Mouse (Mus musculus): ENCODE measurements around the gene Cptp. TPM values are rescaled to one million over a fixed set of nuclear protein-coding genes. Genes with fewer than 3 reads are reported as not detected.

Cptp gene
- 8.5 and 16.8 TPM in 2 replicates for polyA plus RNA-seq (2012; rRNA removed)

DNA sequence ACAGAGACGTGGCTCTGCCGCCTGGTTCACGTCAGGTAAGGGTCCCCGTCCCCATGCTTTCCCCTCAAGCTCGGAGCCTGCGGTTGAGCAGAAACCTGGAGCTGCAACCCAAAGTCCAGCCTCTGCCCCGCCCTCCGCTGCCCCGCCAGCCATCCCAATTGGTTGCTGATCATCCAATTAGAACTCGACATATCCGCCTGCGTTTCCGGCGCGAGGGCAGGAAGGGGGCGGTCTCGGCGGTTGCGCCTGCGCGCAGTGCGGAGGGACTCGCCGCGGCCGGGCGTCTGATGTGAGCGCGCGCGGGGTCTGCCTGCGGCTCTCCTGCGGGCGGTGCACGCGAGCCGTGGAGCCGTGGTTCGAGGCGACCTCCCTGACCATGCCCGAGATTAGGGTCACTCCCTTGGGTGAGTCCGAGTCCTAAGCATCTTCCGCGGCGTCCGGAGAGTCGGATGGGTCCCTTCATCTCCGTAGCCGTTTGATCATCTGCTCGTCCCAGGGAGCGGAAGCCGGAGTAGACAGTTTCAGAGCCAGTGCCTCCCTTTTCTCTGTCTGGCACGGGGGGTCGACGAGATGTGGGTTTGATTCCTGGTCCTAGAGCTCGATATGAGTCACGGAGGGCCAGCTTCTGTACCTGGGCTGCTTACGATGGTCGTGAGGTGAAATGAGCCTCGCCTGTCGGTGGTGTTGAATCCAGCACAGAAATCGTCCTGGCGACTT is at the start of gene Cptp, which contains the start of gene Ints11:
Gene Cptp (minus strand): TSS at position 124 of the 717 bp plus-strand sequence.
Gene Ints11 (plus strand): TSS at position 230 of the 717 bp plus-strand sequence.

DNA sequence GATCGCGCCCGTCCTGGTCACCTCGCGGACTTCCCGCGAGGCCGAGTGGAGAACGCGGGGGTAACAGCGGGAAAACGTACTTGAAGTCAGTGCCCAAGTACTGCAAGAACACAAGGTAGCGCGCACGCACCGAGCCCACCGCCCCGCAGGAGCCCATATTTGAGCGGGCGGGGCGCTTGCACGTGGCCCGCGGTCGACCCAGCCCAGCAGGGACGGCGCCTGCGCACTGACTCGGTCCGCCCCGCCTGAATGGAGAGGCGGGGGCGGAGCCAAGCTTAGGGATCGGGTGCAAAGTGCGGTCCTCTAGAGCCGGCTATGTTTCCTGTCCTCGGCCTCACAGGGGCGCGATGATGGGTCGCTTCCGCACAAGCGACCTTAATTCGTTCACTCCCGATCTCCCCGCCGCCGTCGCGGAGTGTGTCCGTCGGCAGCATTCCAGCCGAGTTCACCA is 22.3 kb upstream of the Cptp start, which contains the start of the genes Pusl1 and Acap3:
Gene Pusl1 (minus strand): TSS at position 231 of the 451 bp plus-strand sequence.
Gene Acap3 (plus strand): TSS at position 272 of the 451 bp plus-strand sequence.

DNA sequence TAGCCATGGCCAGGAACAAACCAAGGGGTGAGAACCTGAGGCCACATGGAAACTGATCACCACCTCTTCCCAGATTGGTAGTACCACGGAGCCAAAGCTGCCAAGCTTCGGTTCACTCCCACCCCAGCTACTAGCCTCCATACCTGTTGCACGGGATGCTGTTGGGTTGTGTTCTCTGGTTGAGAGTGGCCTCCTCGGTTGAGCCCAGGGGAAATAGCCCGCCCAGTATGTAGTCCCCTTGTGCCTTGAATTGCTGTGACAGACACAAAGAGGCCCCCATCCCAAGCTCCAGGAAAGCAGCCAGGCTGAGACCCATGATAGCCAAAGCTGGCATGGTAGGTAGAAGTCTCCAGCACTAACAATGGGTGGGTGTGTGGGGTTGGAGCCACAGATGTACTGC is 6.2 kb downstream of the Cptp start, which contains the start of gene Tas1r3:
Gene Tas1r3 (minus strand): TSS at position 362 of the 400 bp plus-strand sequence.

DNA sequence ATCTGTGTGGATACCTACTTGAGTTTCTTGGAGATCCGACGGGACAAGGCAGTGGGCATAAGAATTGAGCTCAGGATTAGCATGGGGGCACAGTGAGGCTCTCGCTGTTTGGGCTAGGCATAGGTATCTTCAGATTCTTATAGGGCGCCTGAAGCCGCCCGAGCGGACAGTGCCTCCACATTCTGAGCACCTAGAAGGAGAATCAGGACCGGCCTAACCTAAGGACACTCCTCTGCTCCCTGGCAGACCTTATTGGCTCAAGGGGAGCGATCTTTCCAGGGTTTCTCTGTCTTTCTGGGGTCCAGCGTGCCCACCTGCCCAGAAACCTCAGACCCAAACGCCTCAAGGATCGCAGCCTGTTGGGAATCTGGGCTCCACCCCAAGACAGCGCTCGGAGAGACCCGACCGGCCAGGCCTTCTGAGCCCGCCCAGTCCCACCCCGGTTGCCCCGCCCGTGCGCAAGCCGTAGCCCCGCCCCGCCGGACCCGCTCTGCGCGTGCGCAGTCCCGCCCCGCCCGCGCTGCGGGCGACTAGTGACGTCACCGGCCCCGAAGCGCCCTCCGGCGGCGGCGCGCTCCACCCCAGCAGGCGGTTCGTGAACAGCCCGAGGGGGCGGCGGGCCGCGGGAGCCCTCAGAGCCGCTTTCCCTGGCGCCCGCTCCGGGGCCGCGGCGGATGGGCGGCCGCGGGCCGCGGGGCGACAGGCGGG is 22.2 kb downstream of the Cptp start, which contains the start of gene Dvl1:
Gene Dvl1 (plus strand): TSS at position 532 of the 708 bp plus-strand sequence.

DNA sequence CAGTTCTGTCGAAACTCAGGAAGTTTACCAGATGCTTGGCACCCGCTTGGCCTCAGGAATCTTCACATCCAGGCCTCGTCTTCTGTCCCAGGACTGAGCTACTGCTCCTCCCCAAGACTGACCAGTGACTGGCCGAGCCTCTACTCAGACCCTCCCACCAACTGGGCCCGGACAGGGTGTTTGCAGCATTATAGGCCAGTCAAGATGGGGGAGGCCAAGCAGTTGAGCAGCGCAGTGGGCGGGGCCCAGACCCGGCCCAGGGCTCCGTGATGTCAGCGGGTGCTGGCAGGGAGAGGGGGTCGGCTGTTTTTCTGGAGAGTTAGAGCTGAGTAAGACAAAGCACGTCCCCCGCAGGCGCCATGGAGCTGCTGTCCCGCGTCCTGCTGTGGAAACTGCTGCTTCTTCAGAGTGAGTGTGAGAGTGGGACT is 29.7 kb downstream of the Cptp start, which contains the start of gene Mxra8:
Gene Mxra8 (plus strand): TSS at position 198 of the 428 bp plus-strand sequence.

DNA sequence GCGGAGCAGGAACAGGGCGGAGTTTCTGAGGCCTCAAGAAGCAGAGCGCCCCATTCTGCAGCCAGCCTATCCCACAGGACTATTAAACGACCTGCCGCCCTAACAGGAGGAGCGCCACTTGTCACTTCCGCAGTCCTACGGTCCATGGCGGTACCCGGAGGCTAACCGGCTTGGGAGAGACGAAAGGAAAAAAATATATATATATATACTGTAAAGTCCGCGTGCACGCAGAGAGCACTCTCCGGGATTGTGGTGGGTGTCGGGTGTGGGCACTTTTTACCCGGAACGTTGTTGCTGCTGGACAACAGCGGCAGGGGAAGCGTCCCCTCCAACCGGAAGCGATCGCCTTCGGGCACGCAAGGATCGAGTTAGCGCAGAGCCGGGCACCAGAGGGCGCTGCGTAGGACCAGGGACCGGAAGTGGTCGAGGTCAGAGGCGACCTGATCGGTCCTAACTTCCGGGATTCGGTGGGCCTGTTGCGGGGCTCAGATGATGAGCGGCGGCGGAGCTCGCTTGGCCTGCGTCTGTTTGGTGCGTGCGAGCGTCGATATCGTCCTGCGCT is 38.0 kb downstream of the Cptp start, which contains the start of gene Aurkaip1:
Gene Aurkaip1 (plus strand): TSS at position 68 of the 562 bp plus-strand sequence.

Other genes starting within 250 kb of the Cptp start
- gene Cdk11b, start 244.6 kb downstream of the Cptp start, polyA plus RNA-seq (2012; rRNA removed): 71.0 and 114 TPM in 2 replicates
- gene Gm10563, start 224.0 kb downstream of the Cptp start, polyA plus RNA-seq (2012; rRNA removed): not detected in 2 replicates
- 7.0 and 14.2 TPM in 2 replicates for gene Mmp23, start 216.1 kb downstream of the Cptp start, polyA plus RNA-seq (2012; rRNA removed)
- 42.1 and 53.8 TPM in 2 replicates for gene Mib2, start 200.2 kb downstream of the Cptp start, polyA plus RNA-seq (2012; rRNA removed)
- 8.0 and 11.4 TPM in 2 replicates for gene Fndc10, start 175.1 kb downstream of the Cptp start, polyA plus RNA-seq (2012; rRNA removed)
- gene Ssu72, start 164.6 kb downstream of the Cptp start, polyA plus RNA-seq (2012; rRNA removed): 96.3 and 117 TPM in 2 replicates
- gene Tmem240, start 134.6 kb downstream of the Cptp start, polyA plus RNA-seq (2012; rRNA removed): 3.4 and 3.6 TPM in 2 replicates
- 89.8 and 102 TPM in 2 replicates for gene Atad3a, start 108.3 kb downstream of the Cptp start, polyA plus RNA-seq (2012; rRNA removed)
- gene Vwa1, start 94.7 kb downstream of the Cptp start, polyA plus RNA-seq (2012; rRNA removed): 6.9 and 7.5 TPM in 2 replicates
- gene Tmem88b, start 83.6 kb downstream of the Cptp start, polyA plus RNA-seq (2012; rRNA removed): 0.50 and 0.83 TPM in 2 replicates
- not detected in 2 replicates for gene Ankrd65, start 79.0 kb downstream of the Cptp start, polyA plus RNA-seq (2012; rRNA removed)
- gene Mrpl20, start 66.6 kb downstream of the Cptp start, polyA plus RNA-seq (2012; rRNA removed): 69.9 and 120 TPM in 2 replicates
- gene Ccnl2, start 57.0 kb downstream of the Cptp start, polyA plus RNA-seq (2012; rRNA removed): 225 and 230 TPM in 2 replicates
- gene Aurkaip1, start 38.2 kb downstream of the Cptp start, polyA plus RNA-seq (2012; rRNA removed): 126 and 135 TPM in 2 replicates
- gene Mxra8, start 29.8 kb downstream of the Cptp start, polyA plus RNA-seq (2012; rRNA removed): 53.6 and 63.9 TPM in 2 replicates
- gene Dvl1, start 22.0 kb downstream of the Cptp start, polyA plus RNA-seq (2012; rRNA removed): 61.8 and 67.7 TPM in 2 replicates
- gene Tas1r3, start 6.1 kb downstream of the Cptp start, polyA plus RNA-seq (2012; rRNA removed): 0.34 and 0.48 TPM in 2 replicates
- gene Ints11, start 106 bp upstream of the Cptp start, polyA plus RNA-seq (2012; rRNA removed): 60.0 and 67.2 TPM in 2 replicates
- 58.7 and 62.5 TPM in 2 replicates for gene Pusl1, start 22.3 kb upstream of the Cptp start, polyA plus RNA-seq (2012; rRNA removed)
- gene Acap3, start 22.4 kb upstream of the Cptp start, polyA plus RNA-seq (2012; rRNA removed): 44.4 and 50.6 TPM in 2 replicates
- gene Ube2j2, start 74.4 kb upstream of the Cptp start, polyA plus RNA-seq (2012; rRNA removed): 112 and 120 TPM in 2 replicates
- gene C1qtnf12, start 92.9 kb upstream of the Cptp start, polyA plus RNA-seq (2012; rRNA removed): 14.8 and 17.7 TPM in 2 replicates
- gene B3galt6, start 123.2 kb upstream of the Cptp start, polyA plus RNA-seq (2012; rRNA removed): 8.5 and 10.3 TPM in 2 replicates
- 76.6 and 90.7 TPM in 2 replicates for gene Sdf4, start 123.4 kb upstream of the Cptp start, polyA plus RNA-seq (2012; rRNA removed)
- gene Tnfrsf4, start 144.4 kb upstream of the Cptp start, polyA plus RNA-seq (2012; rRNA removed): 4.2 and 4.4 TPM in 2 replicates
- 0.06 and 0.16 TPM in 2 replicates for gene Tnfrsf18, start 156.7 kb upstream of the Cptp start, polyA plus RNA-seq (2012; rRNA removed)
- gene Ttll10, start 190.0 kb upstream of the Cptp start, polyA plus RNA-seq (2012; rRNA removed): 0.24 and 0.45 TPM in 2 replicates
- 58.0 and 88.7 TPM in 2 replicates for gene 9430015G10Rik, start 240.5 kb upstream of the Cptp start, polyA plus RNA-seq (2012; rRNA removed)